Mouse (Mus musculus) thymus, adult 2 months (tissue): Measurements from ENCODE around the gene Olfr330. TPM values are rescaled to one million over a fixed set of nuclear protein-coding genes. Genes with fewer than 3 reads are reported as not detected.

Experiments
- DNase-seq: peaks from one replicate; pipeline ENCODE4 v3.0.0; 2021
- H3K27ac ChIP-seq: fragments of 200-500 bp; 2 replicates; pipeline ENCODE4 v1.5.1; 2012; ENCODE audit warnings: low read length, control low read depth; ENCODE audit not compliant: control insufficient read depth, insufficient read depth
- H3K27me3 ChIP-seq: fragments of 200-500 bp; 2 replicates; pipeline ENCODE4 v1.6.1; 2012; ENCODE audit warnings: mild to moderate bottlenecking, low read length, moderate library complexity, mixed read lengths; ENCODE audit not compliant: control insufficient read depth, insufficient read depth
- H3K36me3 ChIP-seq: fragments of 200-500 bp; 2 replicates; pipeline ENCODE4 v1.6.1; 2012; ENCODE audit warnings: mild to moderate bottlenecking, low read length, moderate library complexity; ENCODE audit not compliant: control insufficient read depth, insufficient read depth
- H3K4me1 ChIP-seq: fragments of 200-500 bp; replicated peaks from 2 replicates; pipeline ENCODE4 v1.6.1; 2012; ENCODE audit warnings: low read length; ENCODE audit not compliant: control insufficient read depth, insufficient read depth
- H3K4me3 ChIP-seq: fragments of 200-500 bp; 2 replicates; pipeline ENCODE4 v1.5.1; 2012; ENCODE audit warnings: mild to moderate bottlenecking, low read length, control low read depth, moderate library complexity; ENCODE audit not compliant: control insufficient read depth, insufficient read depth
- CTCF ChIP-seq: fragments of 200-500 bp; IDR thresholded peaks from 2 replicates; pipeline ENCODE4 v1.5.1; 2012; ENCODE audit warnings: mild to moderate bottlenecking, control low read depth, low read length, moderate library complexity, borderline replicate concordance; ENCODE audit not compliant: control insufficient read depth, poor library complexity, insufficient read depth; ENCODE audit errors: extremely low read depth
- POLR2A ChIP-seq: fragments of 200-500 bp; IDR thresholded peaks from 2 replicates; pipeline ENCODE4 v1.6.1; 2012; ENCODE audit warnings: mild to moderate bottlenecking, low read length, control low read depth, moderate library complexity; ENCODE audit not compliant: control insufficient read depth, poor library complexity, insufficient read depth; ENCODE audit errors: extremely low read depth
- WGBS: fragments of 180-500 bp; shearing (Covaris S2); methylation state at CpG from one replicate; pipeline ENCODE4 v1.1.7; 2018; 5-methylcytosine and 5-hydroxymethylcytosine counted together
- polyA plus RNA-seq: library from polyadenylated mRNA; depleted of rRNA; stranded (reverse); fragments of >200 nt; gene quantifications from 2 replicates; pipeline ENCODE4 v1.2.3, GENCODE M21; 2012; rRNA removed

The Olfr330 gene
- polyA plus RNA-seq, 1 experiment: 0.50 TPM

DNA sequence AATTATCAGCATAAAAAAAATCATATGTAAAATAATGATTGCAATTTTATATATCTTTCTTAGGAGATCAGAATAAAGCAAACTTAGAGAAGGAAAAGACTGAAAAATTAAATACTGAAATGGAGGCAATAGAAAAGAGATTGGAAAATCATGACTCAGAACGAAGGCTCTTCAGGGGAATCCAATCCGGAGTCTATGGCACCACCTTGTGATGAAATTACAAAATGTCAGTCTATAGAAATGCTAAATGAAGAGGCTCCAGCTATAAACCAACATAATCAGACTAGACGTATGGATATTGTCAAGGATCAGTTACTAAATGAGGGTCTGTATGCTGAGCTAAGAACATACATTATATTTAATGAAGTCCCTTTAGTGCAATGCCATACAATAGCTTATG lies 35.3 kb downstream of the Olfr330 start:
- H3K4me1 ChIP-seq: no peaks in the 10 kb centered on the region
- no peak overlapping the region for H3K27ac ChIP-seq
- no peaks in the 10 kb centered on the region for H3K36me3 ChIP-seq
- no peak for TF ChIP-seq CTCF
- TF ChIP-seq POLR2A: no peak
- no peaks in the 10 kb centered on the region for H3K27me3 ChIP-seq
- no peak for DNase-seq
- no peak overlapping the region for H3K4me3 ChIP-seq
- 62% methylated on average over 3 of the region's 3 CpGs for WGBS

DNA sequence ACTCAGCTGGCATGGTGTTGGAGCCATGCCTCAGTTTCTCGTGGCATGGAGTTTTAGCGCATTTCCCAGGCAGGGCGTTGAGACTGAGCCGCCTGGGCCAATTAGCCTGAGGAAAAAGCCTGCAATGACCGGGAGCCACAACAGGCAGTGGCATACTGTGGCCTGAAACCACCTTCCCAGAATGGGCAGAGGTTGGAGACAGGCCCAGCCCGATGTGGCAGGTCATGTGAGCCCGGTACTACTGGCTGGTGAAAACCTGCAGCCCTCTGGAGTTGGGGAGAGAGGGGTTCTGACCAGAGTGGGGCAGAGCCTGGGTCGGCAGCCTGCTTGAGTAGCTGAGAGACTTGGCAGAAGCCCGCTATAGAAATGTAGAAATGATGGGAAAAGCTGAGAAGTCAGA lies 35.9 kb downstream of the Olfr330 start:
- no peak overlapping the region for H3K4me3 ChIP-seq
- no peaks in the 10 kb centered on the region for H3K4me1 ChIP-seq
- no peak for DNase-seq
- no peak for TF ChIP-seq CTCF
- no peak for TF ChIP-seq POLR2A
- WGBS: 87% methylated on average over 9 of the region's 9 CpGs
- H3K36me3 ChIP-seq: no peaks in the 10 kb centered on the region
- H3K27ac ChIP-seq: no peak overlapping the region
- no peaks in the 10 kb centered on the region for H3K27me3 ChIP-seq

DNA sequence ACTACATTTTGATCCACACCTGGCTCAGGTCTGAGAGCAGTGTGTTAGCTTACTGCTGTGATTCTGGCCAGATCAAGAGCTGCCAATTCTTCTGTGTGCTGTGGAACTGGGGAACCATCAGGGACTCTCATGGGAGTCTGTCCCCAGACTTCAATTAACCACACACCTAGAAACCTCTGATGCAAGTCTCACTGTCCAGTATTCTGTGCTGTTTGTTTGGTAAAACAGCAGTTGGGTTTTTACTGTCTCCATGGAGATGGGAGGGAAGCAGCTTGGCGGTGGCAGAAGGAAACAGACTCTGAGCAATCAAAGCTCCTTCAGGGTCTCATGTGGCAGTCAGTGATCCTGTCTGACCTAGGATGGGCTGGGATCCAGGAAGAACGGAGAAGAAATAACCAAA lies 42.2 kb downstream of the Olfr330 start, which contains the start of gene Olfr332:
TSS of gene Olfr332 (minus strand) at position 101 of the 400 bp plus-strand sequence.
- H3K27ac ChIP-seq: no peak within 1 kb of the TSS
- no peak for DNase-seq
- TF ChIP-seq POLR2A: no peak
- TF ChIP-seq CTCF: no peak
- H3K36me3 ChIP-seq: no peaks in the 10 kb centered on the region
- no peak within 1 kb of the TSS for H3K4me3 ChIP-seq
- no peaks in the 10 kb centered on the region for H3K4me1 ChIP-seq
- 85% methylated on average over 2 of the region's 2 CpGs for WGBS
- H3K27me3 ChIP-seq: no peaks in the 10 kb centered on the region

Other genes starting within 250 kb of the Olfr330 start
- 42.1 and 49.7 TPM in 2 replicates for gene Zfp692, start 227.8 kb downstream of the Olfr330 start, polyA plus RNA-seq
- gene Zfp672, start 204.5 kb downstream of the Olfr330 start, polyA plus RNA-seq: 54.1 and 54.5 TPM in 2 replicates
- gene Sh3bp5l, start 204.1 kb downstream of the Olfr330 start, polyA plus RNA-seq: 41.3 and 43.3 TPM in 2 replicates
- gene Lypd8, start 155.8 kb downstream of the Olfr330 start, polyA plus RNA-seq: 26.2 and 31.5 TPM in 2 replicates
- gene 1810065E05Rik, start 113.7 kb downstream of the Olfr330 start, polyA plus RNA-seq: 0.77 and 0.92 TPM in 2 replicates
- 0.36 and 0.42 TPM in 2 replicates for gene Gm12253, start 102.3 kb downstream of the Olfr330 start, polyA plus RNA-seq
- not detected in 2 replicates for gene Lypd9, start 81.9 kb downstream of the Olfr330 start, polyA plus RNA-seq
- gene Olfr30, start 72.6 kb downstream of the Olfr330 start, polyA plus RNA-seq: 0.05 TPM in 1 of 2 replicates, not detected in the other
- 0.03 TPM in 1 of 2 replicates, not detected in the other for gene Olfr332, start 42.3 kb downstream of the Olfr330 start, polyA plus RNA-seq
- gene Olfr331, start 32.3 kb downstream of the Olfr330 start, polyA plus RNA-seq: not detected in 2 replicates
- 0.11 and 0.51 TPM in 2 replicates for gene Olfr329-ps, start 11.6 kb upstream of the Olfr330 start, polyA plus RNA-seq
- gene Olfr328, start 20.8 kb upstream of the Olfr330 start, polyA plus RNA-seq: 0.10 TPM in 1 of 2 replicates, not detected in the other
- gene Olfr224, start 35.7 kb upstream of the Olfr330 start, polyA plus RNA-seq: 0.27 and 0.69 TPM in 2 replicates
- 0.32 TPM in 1 of 2 replicates, not detected in the other for gene Olfr325, start 42.9 kb upstream of the Olfr330 start, polyA plus RNA-seq
- not detected in 2 replicates for gene Olfr324, start 60.3 kb upstream of the Olfr330 start, polyA plus RNA-seq
- 3.7 and 5.3 TPM in 2 replicates for gene 2210407C18Rik, start 81.2 kb upstream of the Olfr330 start, polyA plus RNA-seq
- gene Olfr323, start 95.7 kb upstream of the Olfr330 start, polyA plus RNA-seq: 0.58 TPM in 1 of 2 replicates, not detected in the other
- gene Trim58, start 105.6 kb upstream of the Olfr330 start, polyA plus RNA-seq: 0.59 and 0.75 TPM in 2 replicates
- 0.07 TPM in 1 of 2 replicates, not detected in the other for gene Olfr322, start 123.9 kb upstream of the Olfr330 start, polyA plus RNA-seq
- gene Olfr320, start 146.3 kb upstream of the Olfr330 start, polyA plus RNA-seq: not detected in 2 replicates
- not detected in 2 replicates for gene Olfr319, start 164.3 kb upstream of the Olfr330 start, polyA plus RNA-seq
- not detected in 2 replicates for gene Olfr318, start 189.2 kb upstream of the Olfr330 start, polyA plus RNA-seq
- not detected in 2 replicates for gene Olfr317, start 204.4 kb upstream of the Olfr330 start, polyA plus RNA-seq
- gene Olfr316, start 217.9 kb upstream of the Olfr330 start, polyA plus RNA-seq: 0.19 TPM in 1 of 2 replicates, not detected in the other
- 1.4 and 1.5 TPM in 2 replicates for gene Olfr315, start 238.4 kb upstream of the Olfr330 start, polyA plus RNA-seq
- 0.08 TPM in 1 of 2 replicates, not detected in the other for gene Olfr314, start 248.1 kb upstream of the Olfr330 start, polyA plus RNA-seq